Mouse (Mus musculus) hindbrain, embryonic 16.5 days (tissue): ENCODE results near the gene Mief1. TPM values are rescaled to one million over a fixed set of nuclear protein-coding genes. Genes with fewer than 3 reads are reported as not detected.

Experiments used
- ATAC-seq: fragments of 200-750 bp; cut with Nextera tagmentation; 2 replicates; pipeline ENCODE4 v1.8.0; 2017; ENCODE audit warnings: moderate TSS enrichment, moderate library complexity
- H3K27ac ChIP-seq: fragments of 300-500 bp; sonication (generic); 2 replicates; pipeline ENCODE4 v1.5.1; 2014; ENCODE audit warnings: low read depth, mild to moderate bottlenecking, control low read depth, low read length, moderate library complexity
- H3K27me3 ChIP-seq: fragments of 300-500 bp; sonication (generic); replicated peaks from 2 replicates; pipeline ENCODE4 v1.6.1; 2014; ENCODE audit warnings: low read length; ENCODE audit not compliant: control insufficient read depth, insufficient read depth
- H3K36me3 ChIP-seq: fragments of 300-500 bp; sonication (generic); 2 replicates; pipeline ENCODE4 v1.6.1; 2014; ENCODE audit warnings: mild to moderate bottlenecking, low read length, moderate library complexity, mixed read lengths; ENCODE audit not compliant: control insufficient read depth, insufficient read depth
- H3K4me1 ChIP-seq: fragments of 300-500 bp; sonication (generic); 2 replicates; pipeline ENCODE4 v1.6.1; 2014; ENCODE audit warnings: low read depth, low read length; ENCODE audit not compliant: control insufficient read depth, insufficient read depth
- H3K4me2 ChIP-seq: fragments of 300-500 bp; sonication (generic); 2 replicates; pipeline ENCODE4 v1.6.1; 2014; ENCODE audit warnings: mild to moderate bottlenecking, low read length, control low read depth, moderate library complexity
- H3K4me3 ChIP-seq: fragments of 300-500 bp; sonication (generic); 2 replicates; pipeline ENCODE4 v1.5.1; 2014; ENCODE audit warnings: mild to moderate bottlenecking, low read length, control low read depth, moderate library complexity
- H3K9ac ChIP-seq: fragments of 300-500 bp; sonication (generic); 2 replicates; pipeline ENCODE4 v1.6.1; 2014; ENCODE audit warnings: low read depth, mild to moderate bottlenecking, control low read depth, low read length, moderate library complexity
- H3K9me3 ChIP-seq: fragments of 300-500 bp; sonication (generic); 2 replicates; pipeline ENCODE4 v1.6.1; 2014; ENCODE audit warnings: mild to moderate bottlenecking, low read length, moderate library complexity; ENCODE audit not compliant: control insufficient read depth
- WGBS: fragments of 180-500 bp; shearing (Covaris S2); extraction: QIAGEN DNeasy Blood & Tissue Kit; methylation state at CpG from one replicate; pipeline ENCODE4 v1.1.7; 2014; 5-methylcytosine and 5-hydroxymethylcytosine counted together
- polyA plus RNA-seq: library from polyadenylated mRNA; unstranded; fragments of >200 nt; fragmentation: Nextera tagmentation; extraction: Ambion mirVana; gene quantifications from 2 replicates; pipeline ENCODE4 v1.2.1, GENCODE M21; 2015

The Mief1 gene
- polyA plus RNA-seq, 1 experiment from 2014 or later = 29.0 TPM

DNA sequence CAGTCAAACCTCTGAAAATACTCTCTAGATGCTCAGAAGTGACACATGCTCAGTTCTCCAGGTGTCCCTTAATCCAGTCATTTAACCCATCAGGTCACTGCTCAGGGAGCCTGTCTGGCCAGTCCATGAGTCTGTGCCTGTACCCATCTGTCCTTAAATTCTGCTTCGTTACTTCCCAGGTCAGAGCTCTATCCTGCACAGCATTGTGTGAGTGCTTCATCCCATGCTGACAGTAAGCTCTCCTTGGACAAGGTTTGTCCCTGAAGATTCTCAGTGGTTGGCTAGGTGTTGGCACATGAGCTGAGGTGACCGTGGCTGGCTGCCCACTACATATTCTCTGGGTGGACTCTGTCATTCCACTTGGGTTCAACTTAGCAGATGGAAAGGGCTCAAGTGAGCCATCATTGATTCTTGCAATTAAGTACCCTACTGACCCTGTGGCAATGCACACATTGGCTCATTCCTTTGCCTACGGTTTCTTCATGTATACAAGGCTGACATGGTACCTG is 27.7 kb upstream of the Mief1 start:
- no peak for ATAC-seq
- Histone ChIP-seq H3K4me2 (no peak overlapping the region), H3K27ac (no peak overlapping the region), H3K27me3 (no peaks in the 10 kb centered on the region), H3K4me1 (no peaks in the 10 kb centered on the region), H3K4me3 (no peak overlapping the region), H3K9me3 (no peaks in the 10 kb centered on the region), H3K9ac (no peak overlapping the region), H3K36me3 (peaks cover 2% of the 10 kb centered on the region)
- 90% methylated on average over 3 of the region's 3 CpGs for WGBS

DNA sequence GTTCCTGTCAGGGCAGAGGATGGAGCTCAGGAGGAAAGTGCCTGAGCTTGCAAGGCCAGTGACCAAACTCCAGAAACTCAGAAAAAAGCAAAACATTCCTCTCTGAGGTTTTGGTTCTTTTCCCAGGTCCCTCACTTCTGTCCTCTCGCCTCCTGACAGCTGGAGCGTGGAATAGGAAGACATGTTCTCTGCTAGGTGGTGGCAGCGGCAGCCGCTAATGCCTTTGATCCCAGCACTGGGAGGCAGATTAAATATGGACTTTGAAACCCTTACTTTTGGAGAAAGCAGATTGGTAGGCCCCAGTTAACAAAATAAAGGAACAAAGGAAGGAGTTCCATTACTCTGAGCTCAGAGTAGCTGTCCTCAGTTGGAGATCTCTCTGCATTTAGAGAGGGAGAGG is 25.4 kb upstream of the Mief1 start:
- Histone ChIP-seq H3K4me3 (no peak overlapping the region), H3K4me2 (no peak overlapping the region), H3K9ac (no peak overlapping the region), H3K9me3 (no peaks in the 10 kb centered on the region), H3K36me3 (peaks cover 15% of the 10 kb centered on the region), H3K4me1 (no peaks in the 10 kb centered on the region), H3K27me3 (no peaks in the 10 kb centered on the region), H3K27ac (no peak overlapping the region)
- no peak for ATAC-seq
- 25% methylated on average over 4 of the region's 4 CpGs for WGBS

DNA sequence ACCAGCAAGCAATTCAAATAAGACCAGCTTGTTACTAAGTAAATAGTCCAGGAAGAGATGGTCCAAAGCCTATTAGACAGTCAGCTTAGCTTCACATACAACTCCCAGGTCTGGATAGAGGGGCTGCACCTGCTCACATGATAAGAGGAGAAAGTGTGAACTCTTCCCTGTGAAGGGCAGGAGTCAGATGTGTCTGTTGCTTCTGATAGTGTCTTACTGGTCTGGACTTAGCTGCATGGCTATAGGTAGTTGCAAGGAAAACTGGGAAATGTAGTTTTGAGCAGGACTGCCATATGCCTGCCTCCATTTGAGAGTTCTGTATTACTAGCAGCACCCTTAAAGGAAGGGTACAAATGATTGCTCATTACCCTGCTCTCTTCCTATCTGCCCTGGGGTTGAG is 20.1 kb upstream of the Mief1 start:
- H3K36me3 ChIP-seq = peaks cover 15% of the 10 kb centered on the region
- no peak overlapping the region for H3K27ac ChIP-seq
- no peaks in the 10 kb centered on the region for H3K27me3 ChIP-seq
- H3K4me2 ChIP-seq = no peak overlapping the region
- ATAC-seq = no peak
- H3K9ac ChIP-seq = no peak overlapping the region
- H3K9me3 ChIP-seq = no peaks in the 10 kb centered on the region
- no peaks in the 10 kb centered on the region for H3K4me1 ChIP-seq
- H3K4me3 ChIP-seq = no peak overlapping the region

DNA sequence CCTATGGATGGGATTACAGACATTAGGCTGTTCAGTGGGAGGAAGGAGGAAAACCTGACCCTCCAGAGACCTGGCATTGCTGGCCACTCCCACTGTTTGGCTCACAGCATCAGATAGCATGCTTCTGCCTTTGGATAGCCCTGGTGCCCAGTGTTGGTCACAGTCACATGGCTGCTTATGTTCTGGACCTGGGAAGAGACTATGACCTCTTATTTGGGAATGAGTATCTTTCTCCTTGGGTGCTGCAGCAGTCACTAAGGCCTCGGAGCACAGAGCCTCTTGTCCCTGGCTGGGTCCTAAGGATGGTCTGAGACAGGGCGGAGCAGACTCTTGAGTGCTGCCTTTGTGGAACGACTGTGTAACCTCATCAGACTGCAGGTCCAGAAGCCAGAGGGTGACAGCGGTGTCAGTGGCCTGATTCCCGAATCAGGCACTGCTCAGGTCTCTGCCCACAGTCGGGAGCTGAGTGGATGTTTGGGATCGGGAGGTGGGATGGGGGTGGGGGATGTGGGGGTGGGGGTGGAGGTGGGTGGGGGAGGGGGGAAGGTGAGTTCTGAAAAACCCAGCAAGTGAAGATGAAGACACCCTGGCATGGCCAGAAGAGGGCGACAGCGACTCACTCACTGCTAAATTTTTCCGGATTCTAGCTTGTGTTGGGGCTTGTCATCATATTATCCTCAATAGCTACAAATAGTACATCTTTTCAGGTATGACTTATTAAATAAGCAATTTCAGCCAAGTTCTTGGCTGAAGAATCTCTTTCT is 17.9 kb upstream of the Mief1 start:
- H3K36me3 ChIP-seq = peaks cover 15% of the 10 kb centered on the region
- peak; percentile 28; the same call in 1 of the 2 replicates for ATAC-seq
- WGBS = 16% methylated on average over 10 of the region's 10 CpGs

DNA sequence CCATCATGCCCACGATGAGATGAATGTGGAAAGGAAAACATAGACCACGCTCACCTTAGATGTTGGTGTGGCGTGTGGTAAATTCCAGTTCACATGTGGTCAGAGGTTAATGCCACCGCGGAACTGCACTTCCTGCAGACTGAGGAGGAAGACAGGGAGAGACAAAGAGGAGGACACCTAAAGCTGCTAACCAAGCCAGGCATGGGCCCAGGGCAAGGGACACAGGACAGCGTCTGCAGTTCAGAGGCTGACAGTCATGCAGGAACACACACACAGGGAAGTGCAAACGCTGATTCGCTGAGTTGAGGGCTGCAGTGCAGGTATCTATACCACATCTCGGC is 17.4 kb upstream of the Mief1 start:
- no peak overlapping the region for H3K27ac ChIP-seq
- H3K9ac ChIP-seq = no peak overlapping the region
- H3K4me1 ChIP-seq = no peaks in the 10 kb centered on the region
- H3K27me3 ChIP-seq = no peaks in the 10 kb centered on the region
- WGBS = 73% methylated on average over 9 of the region's 9 CpGs
- H3K4me3 ChIP-seq = no peak overlapping the region
- no peak for ATAC-seq
- H3K9me3 ChIP-seq = no peaks in the 10 kb centered on the region
- H3K36me3 ChIP-seq = peaks cover 10% of the 10 kb centered on the region
- H3K4me2 ChIP-seq = no peak overlapping the region

More for the DNA sequence above, 17.9 kb upstream of the Mief1 start:
- no peaks in the 10 kb centered on the region for H3K9me3 ChIP-seq
- H3K4me2 ChIP-seq = no peak overlapping the region
- H3K4me3 ChIP-seq = no peak overlapping the region
- H3K27ac ChIP-seq = no peak overlapping the region
- no peaks in the 10 kb centered on the region for H3K27me3 ChIP-seq
- H3K9ac ChIP-seq = no peak overlapping the region
- no peaks in the 10 kb centered on the region for H3K4me1 ChIP-seq

DNA sequence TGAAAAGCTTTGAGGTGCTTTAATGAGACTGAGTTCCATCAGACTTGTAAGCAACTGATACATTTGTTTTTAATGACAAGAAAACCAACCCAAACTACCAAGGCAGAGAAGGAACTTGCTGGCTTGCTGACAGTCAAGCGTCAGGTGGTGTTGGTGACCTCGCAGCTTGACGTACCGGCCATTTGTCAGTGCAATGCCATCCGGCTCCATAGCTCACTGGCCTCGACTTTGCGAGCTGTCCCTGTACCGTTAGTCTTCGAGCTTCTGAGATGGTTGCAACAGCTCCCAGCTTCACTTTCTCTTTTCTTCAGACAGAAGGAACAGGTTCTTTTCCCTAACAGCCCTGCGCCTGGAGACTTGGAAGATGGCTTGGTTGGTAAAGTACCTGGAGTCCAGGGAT is 16.3 kb upstream of the Mief1 start:
- Histone ChIP-seq H3K9ac (no peak overlapping the region), H3K4me3 (no peak overlapping the region), H3K36me3 (peaks cover under 1% of the 10 kb centered on the region), H3K4me2 (no peak overlapping the region), H3K9me3 (no peaks in the 10 kb centered on the region), H3K27ac (no peak overlapping the region), H3K27me3 (no peaks in the 10 kb centered on the region), H3K4me1 (no peaks in the 10 kb centered on the region)
- no peak for ATAC-seq
- 92% methylated on average over 10 of the region's 10 CpGs for WGBS

DNA sequence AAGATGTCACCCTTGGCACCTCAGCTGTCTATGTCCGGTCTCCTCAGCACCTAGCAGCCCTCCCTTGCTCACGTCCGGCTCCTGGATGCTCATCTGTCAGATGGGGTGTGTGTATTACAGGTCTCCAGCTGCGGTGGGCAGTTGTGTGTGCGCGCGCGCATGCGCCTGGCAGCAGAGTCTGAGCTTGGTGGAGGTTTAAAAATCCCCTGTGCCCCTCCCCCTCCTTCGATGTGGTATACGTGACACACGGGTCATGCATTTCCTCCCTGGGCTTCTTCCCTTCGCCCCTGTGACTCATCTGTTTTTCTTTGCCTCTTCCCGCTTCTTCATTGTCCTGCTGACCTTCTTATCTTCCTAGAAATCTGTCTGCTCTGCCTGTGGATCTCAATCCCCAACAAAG is 14.6 kb upstream of the Mief1 start:
- H3K9ac ChIP-seq = no peak overlapping the region
- WGBS = 49% methylated on average over 14 of the region's 14 CpGs
- ATAC-seq = no peak
- H3K4me2 ChIP-seq = 0 out of 2 replicates have a peak overlapping the region, but pooled peaks have one; percentile 16
- no peaks in the 10 kb centered on the region for H3K9me3 ChIP-seq
- no peak overlapping the region for H3K27ac ChIP-seq
- no peaks in the 10 kb centered on the region for H3K27me3 ChIP-seq
- no peaks in the 10 kb centered on the region for H3K36me3 ChIP-seq
- H3K4me3 ChIP-seq = no peak overlapping the region
- H3K4me1 ChIP-seq = no peaks in the 10 kb centered on the region

DNA sequence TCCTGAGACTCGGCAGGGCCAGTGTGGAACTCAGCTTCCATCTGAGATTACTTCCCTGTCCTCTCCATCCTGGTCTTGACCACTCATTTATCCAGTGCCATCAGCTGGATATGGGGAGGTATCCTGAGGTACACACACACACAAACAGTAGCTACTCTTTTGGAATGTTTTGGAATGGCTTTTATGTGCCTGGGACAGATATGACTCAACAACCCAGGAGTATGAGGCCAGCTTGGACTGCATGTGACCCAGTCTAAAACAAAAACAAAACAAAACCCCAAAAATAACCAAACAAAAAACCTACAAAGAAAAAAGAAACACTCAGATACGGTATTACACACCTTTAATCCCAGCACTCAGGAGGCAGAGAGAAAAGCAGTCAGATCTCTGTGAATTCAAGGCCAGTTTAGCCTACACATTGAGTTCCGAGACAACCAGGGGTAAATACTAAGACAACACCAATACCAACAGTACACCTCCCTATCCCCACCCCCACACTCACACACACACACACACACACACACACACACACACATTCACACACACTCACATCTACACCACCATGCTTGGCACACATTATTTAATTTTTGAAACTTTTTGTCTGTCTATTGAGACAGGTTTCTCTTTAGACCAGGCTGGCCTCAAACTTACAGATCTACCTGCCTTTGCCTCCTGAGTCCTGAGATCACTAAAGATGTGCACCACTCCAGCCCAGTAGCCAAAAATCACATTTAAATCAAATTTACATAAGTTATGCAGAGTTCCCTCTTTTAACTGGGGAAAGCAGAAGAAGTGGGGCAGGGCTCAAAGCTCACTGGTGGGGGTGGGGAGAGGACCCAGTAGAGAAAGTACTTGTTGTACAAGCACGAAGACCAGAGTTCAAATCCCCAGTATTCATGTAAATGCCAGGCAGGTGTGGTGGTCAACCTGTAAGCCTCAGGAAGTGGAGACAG is 13.8 kb upstream of the Mief1 start:
- no peak overlapping the region for H3K9ac ChIP-seq
- no peak for ATAC-seq
- no peaks in the 10 kb centered on the region for H3K27me3 ChIP-seq
- 74% methylated on average over 4 of the region's 4 CpGs for WGBS
- no peaks in the 10 kb centered on the region for H3K4me1 ChIP-seq
- no peak overlapping the region for H3K4me3 ChIP-seq
- no peaks in the 10 kb centered on the region for H3K9me3 ChIP-seq
- no peak overlapping the region for H3K27ac ChIP-seq
- H3K36me3 ChIP-seq = no peaks in the 10 kb centered on the region
- no peak overlapping the region for H3K4me2 ChIP-seq

DNA sequence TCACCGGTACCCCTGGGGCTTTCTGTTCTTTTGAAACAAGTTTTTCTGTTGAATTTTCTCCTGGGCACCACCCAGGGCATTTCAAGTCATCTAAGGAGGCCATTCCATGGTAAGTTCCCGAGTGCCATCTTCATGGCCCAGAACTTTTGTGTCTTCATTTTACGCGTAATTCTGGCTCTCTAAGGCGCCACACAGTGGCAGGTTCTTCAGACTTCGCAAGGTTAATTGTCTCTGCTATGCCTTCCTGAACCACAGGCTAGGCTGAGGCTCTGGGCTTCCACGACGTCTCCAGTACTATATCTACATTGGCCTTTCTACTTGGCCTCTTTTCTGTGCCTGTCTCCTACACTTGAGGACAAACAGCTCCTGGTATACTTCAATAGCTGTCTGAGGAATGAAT is 12.8 kb upstream of the Mief1 start:
- 70% methylated on average over 8 of the region's 8 CpGs for WGBS
- H3K27ac ChIP-seq = no peak overlapping the region
- H3K9ac ChIP-seq = no peak overlapping the region
- no peaks in the 10 kb centered on the region for H3K9me3 ChIP-seq
- no peak overlapping the region for H3K4me3 ChIP-seq
- H3K36me3 ChIP-seq = no peaks in the 10 kb centered on the region
- H3K4me1 ChIP-seq = no peaks in the 10 kb centered on the region
- no peak overlapping the region for H3K4me2 ChIP-seq
- no peak for ATAC-seq
- no peaks in the 10 kb centered on the region for H3K27me3 ChIP-seq
